Mouse (Mus musculus): ENCODE results near the gene Rarb.

- TF ChIP-seq POLR2A (IDR thresholded peaks at IDR 0.05; ENCODE audit: low read depth, low read length) (no peak), CTCF (IDR thresholded peaks at IDR 0.05; ENCODE audit: extremely low read depth, insufficient read depth, insufficient read length, insufficient replicate concordance) (no peak)
Measured at GRCm38 (mm10) chr14:16613975-16614374, 205.0 kb downstream of the Rarb start.

All from spleen, adult 2 months (tissue).